In the genomic region with DNA sequence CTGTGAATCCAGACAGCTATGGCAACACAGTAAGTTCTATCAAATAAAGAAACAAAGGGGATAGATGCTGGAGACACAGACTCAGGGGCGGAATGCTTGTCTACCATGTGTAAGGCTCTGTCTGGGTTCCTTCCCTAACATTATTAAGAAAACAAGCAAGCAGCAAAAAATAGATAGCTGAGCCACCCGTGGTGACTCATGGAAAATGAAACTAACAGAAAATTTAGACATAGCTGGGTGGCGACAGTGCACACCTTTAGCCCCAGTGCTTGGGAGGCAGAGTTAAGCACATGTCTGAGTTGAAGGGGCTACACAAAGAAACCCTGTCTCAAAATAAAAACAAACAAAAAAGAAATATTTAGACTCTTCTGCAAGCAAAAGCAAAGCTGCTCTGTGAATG, we compare ENCODE assay signal across 8 mouse cellular contexts. TPM values are rescaled to one million over a fixed set of nuclear protein-coding genes. Genes with fewer than 3 reads are reported as not detected.
DNase-seq lines count a peak whose midpoint lies in the region; ATAC-seq lines count a peak whose summit lies in the region.

No protein-coding gene starts in this region.

- H3K27ac ChIP-seq in kidney, embryonic 15.5 days, result peak overlapping the region; percentile 10; the same call in 1 of the 2 replicates
- no peak overlapping the region for H3K27ac ChIP-seq in forebrain, embryonic 14.5 days (ENCODE audit: low read depth, low read length)
- peak overlapping the region; percentile 60 for H3K27ac ChIP-seq in macrophage

- DNase-seq in kidney, adult 11 months, result no peak
- peak; percentile 27 for DNase-seq in MN1 (ENCODE audit: low spot score)
- no peak for DNase-seq in forebrain, embryonic 14.5 days (ENCODE audit: low spot score)
- DNase-seq in right cerebral cortex, postnatal 25 days, result no peak
- DNase-seq in urinary bladder, postnatal 4 days (ENCODE audit: low spot score in 2 of 2), result no peak
- DNase-seq in frontal cortex, postnatal 36 days (ENCODE audit: low spot score in 2 of 2), result no peak

- no peak for ATAC-seq in kidney, embryonic 15.5 days (replicated peaks; ENCODE audit: low FRiP score)
- no peak for ATAC-seq in forebrain, embryonic 14.5 days

- peak overlapping the region; percentile 91 for H3K4me3 ChIP-seq in kidney, embryonic 15.5 days (replicated peaks)
- H3K4me3 ChIP-seq in forebrain, embryonic 14.5 days (ENCODE audit: low read depth, low read length), result no peak overlapping the region
- H3K4me3 ChIP-seq in macrophage (ENCODE audit: inconsistent target), result peak overlapping the region; percentile 60

- H3K27me3 ChIP-seq in kidney, embryonic 15.5 days, result no peaks in the 10 kb centered on the region
- no peaks in the 10 kb centered on the region for H3K27me3 ChIP-seq in forebrain, embryonic 14.5 days (replicated peaks; ENCODE audit: control insufficient read depth, insufficient read depth, low read length)

- peak overlapping the region; percentile 3; the same call in 1 of the 2 replicates for H3K9ac ChIP-seq in kidney, embryonic 15.5 days
- H3K9ac ChIP-seq in forebrain, embryonic 14.5 days (ENCODE audit: low read length), result no peak overlapping the region

- no peaks in the 10 kb centered on the region for H3K9me3 ChIP-seq in kidney, embryonic 15.5 days (replicated peaks)
- no peaks in the 10 kb centered on the region for H3K9me3 ChIP-seq in forebrain, embryonic 14.5 days (replicated peaks; ENCODE audit: control insufficient read depth, low read length)

- H3K36me3 ChIP-seq in kidney, embryonic 15.5 days, result peaks cover 55% of the 10 kb centered on the region
- peaks cover 36% of the 10 kb centered on the region for H3K36me3 ChIP-seq in forebrain, embryonic 14.5 days (ENCODE audit: control insufficient read depth, insufficient read depth, low read length)
- H3K36me3 ChIP-seq in macrophage (ENCODE audit: inconsistent target), result peaks cover 20% of the 10 kb centered on the region

- 41% methylated on average over 3 of the region's 3 CpGs for WGBS in kidney, embryonic 15.5 days
- 60% methylated on average over 3 of the region's 3 CpGs for WGBS in forebrain, embryonic 14.5 days
- 10% methylated on average over 3 of the region's 3 CpGs for WGBS in macrophage (ENCODE audit: missing documents)

- H3K4me1 ChIP-seq in kidney, embryonic 15.5 days, result peaks cover 32% of the 10 kb centered on the region
- peaks cover 6% of the 10 kb centered on the region; the same call in 1 of the 2 replicates for H3K4me1 ChIP-seq in forebrain, embryonic 14.5 days (ENCODE audit: control insufficient read depth, insufficient read depth, low read length)

- H3K79me2 ChIP-seq in macrophage (ENCODE audit: inconsistent target), result peaks cover 43% of the 10 kb centered on the region

- H3K4me2 ChIP-seq in kidney, embryonic 15.5 days, result peak overlapping the region; percentile 65
- peak overlapping the region; percentile 59 for H3K4me2 ChIP-seq in forebrain, embryonic 14.5 days (ENCODE audit: low read length)

RNA-seq across cellular contexts. Expression of gene Mcm6, which starts 2.0 kb away (rescaled TPM):
- polyA plus RNA-seq in kidney, embryonic 15.5 days (2015; fragmentation: Nextera tagmentation; extraction: Ambion mirVana), result 253 and 265 TPM in 2 replicates
- polyA plus RNA-seq in forebrain, embryonic 14.5 days (2014; fragmentation: Nextera tagmentation; extraction: Ambion mirVana), result 121 and 131 TPM in 2 replicates
- total RNA-seq in macrophage (2018; cell fraction: chromatin; rRNA removed), result 10 to 100 TPM in 17 of 26 experiments, 1 to 10 TPM in 9; 3.0 to 37.9 (median 18.3) TPM
- 10 to 100 TPM; 24.7 to 56.7 (median 34.3) TPM for total RNA-seq in macrophage (2018; cell fraction: cytosol; rRNA removed)
- 100 to 1,000 TPM in 1 of 26 experiments, 10 to 100 TPM in 22, 1 to 10 TPM in 3; 9.7 to 130 (median 21.4) TPM for total RNA-seq in macrophage (2018; cell fraction: nucleus; rRNA removed)
- polyA plus RNA-seq in macrophage (2018), result 23.2 to 176 TPM (median 54.1 TPM) in 3 replicates

RNA-seq across cellular contexts. Expression of gene Lct, which starts 29.3 kb away (rescaled TPM):
- 0.10 TPM in 2 replicates for polyA plus RNA-seq in kidney, embryonic 15.5 days (2015; fragmentation: Nextera tagmentation; extraction: Ambion mirVana)
- 0.05 and 0.12 TPM in 2 replicates for polyA plus RNA-seq in forebrain, embryonic 14.5 days (2014; fragmentation: Nextera tagmentation; extraction: Ambion mirVana)
- 1 to 10 TPM in 1 of 26 experiments, under 1 TPM in 18, not detected in 7; 0.09 to 1.9 (median 0.53) TPM for total RNA-seq in macrophage (2018; cell fraction: chromatin; rRNA removed)
- under 1 TPM in 11 of 26 experiments, not detected in 15; 0.03 to 0.19 (median 0.05) TPM for total RNA-seq in macrophage (2018; cell fraction: cytosol; rRNA removed)
- total RNA-seq in macrophage (2018; cell fraction: nucleus; rRNA removed), result 1 to 10 TPM in 1 of 26 experiments, under 1 TPM in 18, not detected in 7; 0.06 to 1.2 (median 0.17) TPM
- 0.10 TPM in 1 of 3 replicates, not detected in the others for polyA plus RNA-seq in macrophage (2018)

RNA-seq across cellular contexts. Expression of gene Dars, which starts 59.7 kb away (rescaled TPM):
- polyA plus RNA-seq in kidney, embryonic 15.5 days (2015; fragmentation: Nextera tagmentation; extraction: Ambion mirVana), result 169 and 178 TPM in 2 replicates
- 105 and 111 TPM in 2 replicates for polyA plus RNA-seq in forebrain, embryonic 14.5 days (2014; fragmentation: Nextera tagmentation; extraction: Ambion mirVana)
- 10 to 100 TPM; 16.3 to 76.0 (median 32.1) TPM for total RNA-seq in macrophage (2018; cell fraction: chromatin; rRNA removed)
- total RNA-seq in macrophage (2018; cell fraction: cytosol; rRNA removed), result 10 to 100 TPM; 50.4 to 90.2 (median 65.7) TPM
- total RNA-seq in macrophage (2018; cell fraction: nucleus; rRNA removed), result 10 to 100 TPM; 17.6 to 75.8 (median 31.8) TPM
- polyA plus RNA-seq in macrophage (2018), result 51.7 to 126 TPM (median 88.1 TPM) in 3 replicates
